In genomic region chr10:4266041-4266930, GRCm38 (mm10) we compare ENCODE assay signal across 8 mouse cellular contexts. TPM values are rescaled to one million over a fixed set of nuclear protein-coding genes. Genes with fewer than 3 reads are reported as not detected.
A peak's percentile ranks its signal among the peaks of the same experiment; 100 is the strongest.
DNase-seq lines count a peak whose midpoint lies in the region; ATAC-seq lines count a peak whose summit lies in the region.

Gene Akap12 (plus strand): TSS chr10:4266380.

- H3K27me3 ChIP-seq in limb, embryonic 12.5 days = peaks cover 16% of the 10 kb centered on the region
- H3K27me3 ChIP-seq in midbrain, embryonic 15.5 days (replicated peaks) = no peaks in the 10 kb centered on the region
- H3K27me3 ChIP-seq in stomach, embryonic 16.5 days (ENCODE audit: control insufficient read depth, insufficient read depth, low read length) = peaks cover 3% of the 10 kb centered on the region; the same call in 1 of the 2 replicates

- no peaks in the 10 kb centered on the region for H3K9me3 ChIP-seq in limb, embryonic 12.5 days
- H3K9me3 ChIP-seq in midbrain, embryonic 15.5 days = no peaks in the 10 kb centered on the region
- H3K9me3 ChIP-seq in stomach, embryonic 16.5 days (replicated peaks; ENCODE audit: control insufficient read depth, low read length) = no peaks in the 10 kb centered on the region

- WGBS in limb, embryonic 12.5 days = under 1% methylated on average over 54 of the region's 54 CpGs
- WGBS in midbrain, embryonic 15.5 days = under 1% methylated on average over 51 of the region's 54 CpGs
- WGBS in stomach, embryonic 16.5 days = under 1% methylated on average over 54 of the region's 54 CpGs

- peak within 1 kb of the TSS; percentile 95 for H3K4me2 ChIP-seq in limb, embryonic 12.5 days
- peak within 1 kb of the TSS; percentile 86 for H3K4me2 ChIP-seq in midbrain, embryonic 15.5 days
- peak within 1 kb of the TSS; percentile 84 for H3K4me2 ChIP-seq in stomach, embryonic 16.5 days (ENCODE audit: low read depth, low read length)

- peak within 1 kb of the TSS; percentile 74 for H3K9ac ChIP-seq in limb, embryonic 12.5 days (replicated peaks)
- H3K9ac ChIP-seq in midbrain, embryonic 15.5 days = peak within 1 kb of the TSS; percentile 74
- H3K9ac ChIP-seq in stomach, embryonic 16.5 days (ENCODE audit: low read length) = peak within 1 kb of the TSS; percentile 83

- intact Hi-C loops in gastrocnemius, postnatal 36 days (cut with DNase I) = no loop called here

- H3K4me3 ChIP-seq in limb, embryonic 12.5 days (replicated peaks) = peak within 1 kb of the TSS; percentile 70
- peak within 1 kb of the TSS; percentile 80 for H3K4me3 ChIP-seq in midbrain, embryonic 15.5 days
- peak within 1 kb of the TSS; percentile 72 for H3K4me3 ChIP-seq in stomach, embryonic 16.5 days (replicated peaks; ENCODE audit: low read length)

- DNase-seq in left cerebral cortex, adult 18-20 months (ENCODE audit: low spot score in 2 of 2) = peak; percentile 27 to 46
- DNase-seq in left cerebral cortex, adult 11 months (ENCODE audit: low spot score) = no peak
- peak; percentile 57 to 64 for DNase-seq in cerebellum, postnatal 36 days
- DNase-seq in gastrocnemius, postnatal 36 days = peak; percentile 20 to 37
- DNase-seq in induced T-regulatory cell, adult 2 months (ENCODE audit: low read depth) = peak; percentile 49

- no peak within 1 kb of the TSS for H3K27ac ChIP-seq in limb, embryonic 12.5 days
- peak within 1 kb of the TSS; percentile 78 for H3K27ac ChIP-seq in midbrain, embryonic 15.5 days
- peak within 1 kb of the TSS; percentile 75 for H3K27ac ChIP-seq in stomach, embryonic 16.5 days (ENCODE audit: low read length)

- ATAC-seq in limb, embryonic 12.5 days (ENCODE audit: insufficient number of reproducible peaks, insufficient read depth, low FRiP score, low TSS enrichment, low read depth) = peak; percentile 61
- peak; percentile 79 for ATAC-seq in midbrain, embryonic 15.5 days (replicated peaks)
- ATAC-seq in stomach, embryonic 16.5 days (ENCODE audit: insufficient read depth, low FRiP score) = peak; percentile 78

- H3K36me3 ChIP-seq in limb, embryonic 12.5 days = no peaks in the 10 kb centered on the region
- no peaks in the 10 kb centered on the region for H3K36me3 ChIP-seq in midbrain, embryonic 15.5 days (replicated peaks)
- H3K36me3 ChIP-seq in stomach, embryonic 16.5 days (ENCODE audit: control insufficient read depth, insufficient read depth, low read length) = no peaks in the 10 kb centered on the region; the same call in 1 of the 2 replicates

- H3K4me1 ChIP-seq in limb, embryonic 12.5 days (replicated peaks) = peaks cover 12% of the 10 kb centered on the region; the same call in 1 of the 2 replicates
- H3K4me1 ChIP-seq in midbrain, embryonic 15.5 days = peaks cover 10% of the 10 kb centered on the region
- 0 out of 2 replicates have a peak, but pooled peaks cover 3% of the 10 kb centered on the region for H3K4me1 ChIP-seq in stomach, embryonic 16.5 days (ENCODE audit: control insufficient read depth, insufficient read depth, low read length)

RNA-seq across cellular contexts. Expression of gene Akap12, which starts in this region (rescaled TPM):
- total RNA-seq in left cerebral cortex, adult 18-20 months (2021) = 10 to 100 TPM; 17.5 to 19.2 TPM
- 1 to 10 TPM; 8.1 to 8.2 TPM for total RNA-seq in gastrocnemius, postnatal 36 days (2021)
- 15.7 and 18.1 TPM in 2 replicates for polyA plus RNA-seq in limb, embryonic 12.5 days (2016; fragmentation: Nextera tagmentation; extraction: Ambion mirVana)
- polyA plus RNA-seq in midbrain, embryonic 15.5 days (2015; fragmentation: Nextera tagmentation; extraction: Ambion mirVana) = 40.8 and 41.5 TPM in 2 replicates
- 68.1 and 71.4 TPM in 2 replicates for polyA plus RNA-seq in stomach, embryonic 16.5 days (2015; fragmentation: Nextera tagmentation; extraction: Ambion mirVana)
